Mouse (Mus musculus) spleen, adult 2 months (tissue): Measurements from ENCODE around the gene Svs4.
"Not testable (repeated sequence)": the region's sequence is repeated elsewhere in the genome, so short reads cannot be mapped to it uniquely, and the experiment has no call there.

Experiments used
- CTCF ChIP-seq: fragments of 200-500 bp; IDR thresholded peaks from 2 replicates; pipeline ENCODE4 v1.5.1; 2011; ENCODE audit warnings: mild to moderate bottlenecking, inconsistent platforms; ENCODE audit not compliant: insufficient read depth, insufficient read length, insufficient replicate concordance; ENCODE audit errors: extremely low read depth
- POLR2A ChIP-seq: fragments of 200-500 bp; IDR thresholded peaks from 2 replicates; pipeline ENCODE4 v1.6.1; 2011; ENCODE audit warnings: low read depth, low read length, inconsistent platforms

DNA sequence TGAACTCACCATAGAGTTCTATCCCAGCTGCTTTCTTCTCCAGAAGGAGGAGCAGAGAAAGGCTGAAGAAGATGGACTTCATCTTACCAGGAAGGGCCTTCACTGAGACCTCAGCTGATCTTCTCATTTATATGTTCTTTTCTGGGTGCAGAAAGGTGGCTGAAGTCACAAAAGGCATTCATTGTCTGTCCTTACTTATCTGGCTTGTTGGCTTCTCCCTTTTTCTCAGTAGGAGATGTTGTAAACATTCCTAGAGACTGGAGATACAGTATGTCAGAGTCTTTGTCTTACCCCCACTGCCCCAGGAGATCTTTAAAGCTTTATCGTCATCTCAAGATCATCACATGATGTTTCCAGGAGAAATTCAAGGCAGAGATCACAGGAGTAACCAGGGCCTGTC lies 21.7 kb downstream of the Svs4 start, which contains the start of gene Svs3b:
- TF ChIP-seq POLR2A, CTCF: not testable (repeated sequence)
